Mouse (Mus musculus) kidney, adult 9 months (tissue): ENCODE data around the gene Plagl2.

Experiments
- DNase-seq: peaks from one replicate; pipeline ENCODE4 v3.0.0; 2022

The Plagl2 gene

DNA sequence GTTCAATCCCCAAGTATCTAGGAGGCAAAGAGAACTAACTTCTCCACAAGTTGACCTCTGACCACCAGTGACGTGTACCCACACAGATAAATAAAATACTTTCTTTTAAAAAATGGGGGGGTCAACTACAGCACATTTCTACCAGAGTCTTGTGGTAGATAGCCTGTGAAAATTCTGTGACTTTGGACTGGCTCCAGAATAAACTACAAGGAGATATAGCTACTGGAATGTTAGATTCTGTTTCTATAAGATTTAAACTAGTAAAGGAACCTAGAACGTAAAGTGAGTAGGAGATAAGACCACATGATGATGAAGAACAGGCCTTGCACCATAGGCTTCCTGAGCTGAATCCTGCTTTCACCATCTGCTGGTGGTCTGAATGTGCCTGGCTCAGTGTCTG is 53.4 kb downstream of the Plagl2 start:
- no peak for DNase-seq

DNA sequence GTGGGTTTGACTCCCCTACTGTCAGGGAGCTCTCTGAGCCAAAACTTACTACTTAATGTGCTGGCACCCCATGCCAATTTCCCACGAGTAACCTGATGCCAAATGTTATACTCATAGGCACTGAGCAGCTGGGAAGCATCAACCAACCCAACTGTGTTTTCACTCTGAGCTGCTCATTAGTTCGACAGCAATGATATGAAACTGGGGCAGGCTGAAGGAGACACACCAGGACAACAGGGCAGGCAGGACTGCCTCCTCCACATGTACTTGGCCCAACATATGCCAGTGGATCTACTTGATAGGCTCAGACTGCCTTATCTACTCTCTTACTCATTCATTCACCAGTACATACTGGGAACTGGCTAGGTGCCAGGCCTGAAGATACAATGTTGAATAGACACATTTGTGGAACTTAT is 55.0 kb downstream of the Plagl2 start:
- DNase-seq, result no peak

DNA sequence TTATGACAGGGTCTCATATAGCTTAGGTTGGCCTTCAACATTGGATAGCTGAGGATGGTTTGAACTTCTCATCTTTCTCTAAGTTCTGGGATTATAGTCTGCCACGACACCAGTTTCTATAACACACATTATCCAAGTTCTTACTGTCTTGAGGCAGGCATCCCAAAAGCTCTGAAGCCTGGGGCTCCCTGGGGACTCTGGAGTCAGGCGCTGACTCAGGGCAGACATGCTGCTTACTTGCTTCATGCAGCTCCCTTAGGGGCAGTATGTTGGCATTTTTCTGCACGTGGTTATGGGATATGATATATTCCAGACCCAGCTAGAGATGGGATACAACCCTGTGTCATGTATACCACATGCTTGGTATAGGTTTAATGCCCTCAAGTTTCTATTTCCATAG is 61.3 kb downstream of the Plagl2 start:
- DNase-seq, result no peak

DNA sequence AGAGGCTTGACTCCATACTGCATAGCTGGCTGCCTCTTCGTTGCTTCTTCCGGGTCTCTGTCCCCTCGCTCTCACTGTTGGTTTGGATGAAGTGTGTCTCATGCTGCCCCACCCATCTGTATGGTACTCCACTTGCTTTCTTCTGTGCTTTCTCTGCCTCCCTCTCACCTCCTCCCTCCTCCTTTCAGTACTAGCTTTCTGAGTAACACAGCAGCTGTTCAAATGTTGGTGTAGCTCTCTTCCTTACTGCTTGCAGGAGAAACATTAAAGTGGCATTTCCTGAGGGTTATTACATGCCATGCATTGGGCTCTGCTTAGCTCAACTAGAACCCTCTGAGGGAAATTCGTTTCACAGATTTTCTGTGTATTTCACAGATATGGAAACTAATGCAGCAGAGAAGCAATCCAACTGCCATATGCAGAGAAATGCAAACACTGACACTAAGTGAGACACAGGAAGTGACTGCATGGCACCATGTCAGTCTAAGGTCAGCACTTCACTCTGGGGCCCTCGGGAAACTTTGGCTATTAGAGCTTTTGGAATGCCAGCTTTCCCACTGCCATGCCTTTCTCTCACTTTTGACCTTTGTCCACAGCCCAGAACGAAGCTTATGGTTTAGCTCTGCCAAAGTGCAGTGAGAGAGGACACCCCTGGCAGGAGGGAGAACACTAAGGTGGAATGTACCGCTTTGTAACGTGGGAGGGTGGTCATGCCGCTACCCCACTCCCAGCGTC is 61.9 kb downstream of the Plagl2 start:
- peak; percentile 63 for DNase-seq
